ENCODE assay signal across 8 mouse cellular contexts in the genomic region with DNA sequence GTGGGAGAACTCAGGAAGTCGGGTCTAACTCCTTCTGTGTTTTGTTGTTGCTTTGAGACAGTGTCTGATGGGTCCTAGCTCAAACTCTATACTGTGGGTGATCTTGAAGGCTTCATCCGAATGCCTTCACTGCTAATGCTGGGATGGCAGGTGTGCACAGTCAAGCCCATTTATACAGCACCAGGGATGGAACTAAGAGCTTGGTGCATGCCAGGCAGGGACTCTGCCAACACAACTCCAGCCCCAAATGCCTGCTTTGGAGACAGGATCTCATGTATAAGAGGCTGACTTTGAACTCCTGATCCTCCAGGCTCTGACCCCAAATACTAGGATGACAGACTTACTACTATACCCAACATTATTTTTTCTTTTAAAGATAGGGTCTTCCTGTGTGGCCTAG. TPM values are rescaled to one million over a fixed set of nuclear protein-coding genes. Genes with fewer than 3 reads are reported as not detected.
DNase-seq lines count a peak whose midpoint lies in the region; ATAC-seq lines count a peak whose summit lies in the region.

No protein-coding gene starts in this region.

- no peak for ATAC-seq in lung, embryonic 16.5 days (ENCODE audit: low read depth)
- no peak for ATAC-seq in forebrain, embryonic 11.5 days (replicated peaks; ENCODE audit: low FRiP score)
- ATAC-seq in neural tube, embryonic 15.5 days (ENCODE audit: low FRiP score), result no peak
- no peak for ATAC-seq in megakaryocyte progenitor cell, adult 5-6 weeks (replicated peaks; ENCODE audit: poor library complexity)

- WGBS in lung, embryonic 16.5 days, result 33% methylated on average over 2 of the region's 2 CpGs
- 48% methylated on average over 2 of the region's 2 CpGs for WGBS in forebrain, embryonic 11.5 days
- 35% methylated on average over 2 of the region's 2 CpGs for WGBS in limb, embryonic 10.5 days
- WGBS in neural tube, embryonic 15.5 days, result 43% methylated on average over 2 of the region's 2 CpGs

- peak overlapping the region; percentile 91 for H3K9ac ChIP-seq in lung, embryonic 16.5 days (ENCODE audit: low read length)
- H3K9ac ChIP-seq in forebrain, embryonic 11.5 days (ENCODE audit: low read length), result peak overlapping the region; percentile 83
- H3K9ac ChIP-seq in neural tube, embryonic 15.5 days (replicated peaks), result peak overlapping the region; percentile 75

- no peaks in the 10 kb centered on the region for H3K27me3 ChIP-seq in lung, embryonic 16.5 days (ENCODE audit: control insufficient read depth, insufficient read depth, low read depth, low read length)
- no peaks in the 10 kb centered on the region for H3K27me3 ChIP-seq in forebrain, embryonic 11.5 days (ENCODE audit: control insufficient read depth, insufficient read depth, low read length)
- H3K27me3 ChIP-seq in limb, embryonic 10.5 days (ENCODE audit: low read depth, poor library complexity, severe bottlenecking), result no peaks in the 10 kb centered on the region
- no peaks in the 10 kb centered on the region for H3K27me3 ChIP-seq in neural tube, embryonic 15.5 days (replicated peaks)

- H3K9me3 ChIP-seq in lung, embryonic 16.5 days (ENCODE audit: control insufficient read depth, low read length), result no peaks in the 10 kb centered on the region
- no peaks in the 10 kb centered on the region for H3K9me3 ChIP-seq in forebrain, embryonic 11.5 days (ENCODE audit: control insufficient read depth, low read length)
- H3K9me3 ChIP-seq in limb, embryonic 10.5 days (replicated peaks), result no peaks in the 10 kb centered on the region
- no peaks in the 10 kb centered on the region for H3K9me3 ChIP-seq in neural tube, embryonic 15.5 days (replicated peaks)

- peak overlapping the region; percentile 86 for H3K4me3 ChIP-seq in lung, embryonic 16.5 days (ENCODE audit: low read length)
- H3K4me3 ChIP-seq in forebrain, embryonic 11.5 days (ENCODE audit: low read depth, low read length), result peak overlapping the region; percentile 69
- H3K4me3 ChIP-seq in limb, embryonic 10.5 days, result peak overlapping the region; percentile 84
- peak overlapping the region; percentile 73 for H3K4me3 ChIP-seq in neural tube, embryonic 15.5 days (replicated peaks)

- H3K27ac ChIP-seq in lung, embryonic 16.5 days (ENCODE audit: low read length), result peak overlapping the region; percentile 92; the same call in 1 of the 2 replicates
- 0 out of 2 replicates have a peak overlapping the region, but pooled peaks have one; percentile 76 for H3K27ac ChIP-seq in forebrain, embryonic 11.5 days (ENCODE audit: low read depth, low read length)
- peak overlapping the region; percentile 90 for H3K27ac ChIP-seq in limb, embryonic 10.5 days
- H3K27ac ChIP-seq in neural tube, embryonic 15.5 days (replicated peaks), result peak overlapping the region; percentile 92

- H3K4me1 ChIP-seq in lung, embryonic 16.5 days (replicated peaks; ENCODE audit: control insufficient read depth, insufficient read depth, low read length), result peaks cover 9% of the 10 kb centered on the region
- peaks cover 13% of the 10 kb centered on the region for H3K4me1 ChIP-seq in forebrain, embryonic 11.5 days (replicated peaks; ENCODE audit: control insufficient read depth, insufficient read depth, low read length)
- peaks cover 24% of the 10 kb centered on the region for H3K4me1 ChIP-seq in limb, embryonic 10.5 days
- H3K4me1 ChIP-seq in neural tube, embryonic 15.5 days, result peaks cover 43% of the 10 kb centered on the region

- DNase-seq in lung, postnatal 36 days, result no peak
- no peak for DNase-seq in forebrain, embryonic 11.5 days (ENCODE audit: low spot score)
- DNase-seq in limb, embryonic 10.5 days (ENCODE audit: low spot score), result no peak
- DNase-seq in urinary bladder, adult 2 months (ENCODE audit: low spot score), result no peak
- no peak for DNase-seq in gastrocnemius, adult 8-10 months (ENCODE audit: low spot score in 2 of 2)

- H3K36me3 ChIP-seq in lung, embryonic 16.5 days (ENCODE audit: control insufficient read depth, insufficient read depth, low read length), result peaks cover 10% of the 10 kb centered on the region
- H3K36me3 ChIP-seq in forebrain, embryonic 11.5 days (ENCODE audit: control insufficient read depth, insufficient read depth, low read length), result no peaks in the 10 kb centered on the region; the same call in 1 of the 2 replicates
- peaks cover 33% of the 10 kb centered on the region for H3K36me3 ChIP-seq in limb, embryonic 10.5 days
- peaks cover 25% of the 10 kb centered on the region for H3K36me3 ChIP-seq in neural tube, embryonic 15.5 days

- H3K4me2 ChIP-seq in lung, embryonic 16.5 days (ENCODE audit: low read depth, low read length), result peak overlapping the region; percentile 87
- H3K4me2 ChIP-seq in forebrain, embryonic 11.5 days (ENCODE audit: low read depth, low read length, severe bottlenecking), result peak overlapping the region; percentile 77
- peak overlapping the region; percentile 91 for H3K4me2 ChIP-seq in neural tube, embryonic 15.5 days

RNA-seq across cellular contexts. Expression of a gene that starts 1.1 kb away (rescaled TPM):
- 313 and 320 TPM in 2 replicates for polyA plus RNA-seq in lung, embryonic 16.5 days (2015; fragmentation: Nextera tagmentation; extraction: Ambion mirVana)
- 219 and 265 TPM in 2 replicates for polyA plus RNA-seq in forebrain, embryonic 11.5 days (2014; fragmentation: Nextera tagmentation; extraction: Ambion mirVana)
- polyA plus RNA-seq in limb, embryonic 10.5 days (2016; fragmentation: Nextera tagmentation; extraction: Ambion mirVana), result 311 and 345 TPM in 2 replicates
- 353 and 368 TPM in 2 replicates for polyA plus RNA-seq in neural tube, embryonic 15.5 days (2015; fragmentation: Nextera tagmentation; extraction: Ambion mirVana)
- 294 and 337 TPM in 2 replicates for polyA plus RNA-seq in urinary bladder, adult 2 months (2012; rRNA removed)
- total RNA-seq in megakaryocyte progenitor cell, adult 5-6 weeks (2015), result 138 and 162 TPM in 2 replicates
- 106 and 135 TPM in 2 replicates for total RNA-seq in megakaryocyte progenitor cell, adult 5-6 weeks (2017)
- 100 to 1,000 TPM; 576 to 623 (median 605) TPM for total RNA-seq in gastrocnemius, adult 8-10 months (2022)

RNA-seq across cellular contexts. Expression of a gene that starts 10.8 kb away (rescaled TPM):
- 27.5 and 32.8 TPM in 2 replicates for polyA plus RNA-seq in lung, embryonic 16.5 days (2015; fragmentation: Nextera tagmentation; extraction: Ambion mirVana)
- 20.4 and 24.1 TPM in 2 replicates for polyA plus RNA-seq in forebrain, embryonic 11.5 days (2014; fragmentation: Nextera tagmentation; extraction: Ambion mirVana)
- 14.4 and 18.4 TPM in 2 replicates for polyA plus RNA-seq in limb, embryonic 10.5 days (2016; fragmentation: Nextera tagmentation; extraction: Ambion mirVana)
- 27.9 and 34.6 TPM in 2 replicates for polyA plus RNA-seq in neural tube, embryonic 15.5 days (2015; fragmentation: Nextera tagmentation; extraction: Ambion mirVana)
- polyA plus RNA-seq in urinary bladder, adult 2 months (2012; rRNA removed), result 17.4 and 19.0 TPM in 2 replicates
- 3.2 and 3.7 TPM in 2 replicates for total RNA-seq in megakaryocyte progenitor cell, adult 5-6 weeks (2015)
- total RNA-seq in megakaryocyte progenitor cell, adult 5-6 weeks (2017), result 2.5 and 7.4 TPM in 2 replicates
- 10 to 100 TPM; 19.5 to 33.6 (median 33.4) TPM for total RNA-seq in gastrocnemius, adult 8-10 months (2022)

RNA-seq across cellular contexts. Expression of a gene that starts 11.2 kb away (rescaled TPM):
- 45.4 and 50.6 TPM in 2 replicates for polyA plus RNA-seq in lung, embryonic 16.5 days (2015; fragmentation: Nextera tagmentation; extraction: Ambion mirVana)
- polyA plus RNA-seq in forebrain, embryonic 11.5 days (2014; fragmentation: Nextera tagmentation; extraction: Ambion mirVana), result 53.2 and 55.4 TPM in 2 replicates
- 61.2 and 66.2 TPM in 2 replicates for polyA plus RNA-seq in limb, embryonic 10.5 days (2016; fragmentation: Nextera tagmentation; extraction: Ambion mirVana)
- 48.6 and 50.4 TPM in 2 replicates for polyA plus RNA-seq in neural tube, embryonic 15.5 days (2015; fragmentation: Nextera tagmentation; extraction: Ambion mirVana)
- 68.2 and 82.3 TPM in 2 replicates for polyA plus RNA-seq in urinary bladder, adult 2 months (2012; rRNA removed)
- 55.4 and 61.6 TPM in 2 replicates for total RNA-seq in megakaryocyte progenitor cell, adult 5-6 weeks (2015)
- 231 and 302 TPM in 2 replicates for total RNA-seq in megakaryocyte progenitor cell, adult 5-6 weeks (2017)
- total RNA-seq in gastrocnemius, adult 8-10 months (2022), result 10 to 100 TPM; 31.8 to 38.5 (median 34.6) TPM

RNA-seq across cellular contexts. Expression of a gene that starts 23.8 kb away (rescaled TPM):
- 66.4 and 68.7 TPM in 2 replicates for polyA plus RNA-seq in lung, embryonic 16.5 days (2015; fragmentation: Nextera tagmentation; extraction: Ambion mirVana)
- 75.6 and 79.4 TPM in 2 replicates for polyA plus RNA-seq in forebrain, embryonic 11.5 days (2014; fragmentation: Nextera tagmentation; extraction: Ambion mirVana)
- polyA plus RNA-seq in limb, embryonic 10.5 days (2016; fragmentation: Nextera tagmentation; extraction: Ambion mirVana), result 122 and 128 TPM in 2 replicates
- polyA plus RNA-seq in neural tube, embryonic 15.5 days (2015; fragmentation: Nextera tagmentation; extraction: Ambion mirVana), result 46.8 and 49.6 TPM in 2 replicates
- polyA plus RNA-seq in urinary bladder, adult 2 months (2012; rRNA removed), result 36.1 and 37.8 TPM in 2 replicates
- 27.6 and 30.9 TPM in 2 replicates for total RNA-seq in megakaryocyte progenitor cell, adult 5-6 weeks (2015)
- total RNA-seq in megakaryocyte progenitor cell, adult 5-6 weeks (2017), result 28.9 and 30.0 TPM in 2 replicates
- total RNA-seq in gastrocnemius, adult 8-10 months (2022), result 10 to 100 TPM; 12.7 to 16.9 (median 15.2) TPM

RNA-seq across cellular contexts. Expression of a gene that starts 42.2 kb away (rescaled TPM):
- polyA plus RNA-seq in lung, embryonic 16.5 days (2015; fragmentation: Nextera tagmentation; extraction: Ambion mirVana), result 915 and 939 TPM in 2 replicates
- polyA plus RNA-seq in forebrain, embryonic 11.5 days (2014; fragmentation: Nextera tagmentation; extraction: Ambion mirVana), result 858 and 895 TPM in 2 replicates
- 1,092 and 1,255 TPM in 2 replicates for polyA plus RNA-seq in limb, embryonic 10.5 days (2016; fragmentation: Nextera tagmentation; extraction: Ambion mirVana)
- 544 and 638 TPM in 2 replicates for polyA plus RNA-seq in neural tube, embryonic 15.5 days (2015; fragmentation: Nextera tagmentation; extraction: Ambion mirVana)
- polyA plus RNA-seq in urinary bladder, adult 2 months (2012; rRNA removed), result 3,215 and 3,453 TPM in 2 replicates
- total RNA-seq in megakaryocyte progenitor cell, adult 5-6 weeks (2015), result 2,196 and 2,314 TPM in 2 replicates
- total RNA-seq in megakaryocyte progenitor cell, adult 5-6 weeks (2017), result 2,623 and 2,987 TPM in 2 replicates
- total RNA-seq in gastrocnemius, adult 8-10 months (2022), result 100 to 1,000 TPM; 626 to 776 (median 688) TPM
